Mouse (Mus musculus) adrenal gland, postnatal 4 days (tissue): ENCODE data around the gene Cmas. TPM values are rescaled to one million over a fixed set of nuclear protein-coding genes. Genes with fewer than 3 reads are reported as not detected.

ENCODE experiments used
- DNase-seq, 2 experiments: peaks; one replicate each; pipeline ENCODE4 v3.0.0; 2021 to 2022; ENCODE audit warnings: low spot score in 2 of 2, mixed read lengths in 2 of 2
- total RNA-seq, 2 experiments: library from RNA; stranded (reverse); gene quantifications; 2 replicates each; pipeline ENCODE4 v1.2.3; 2021

Cmas gene
- total RNA-seq, 2 experiments from 2014 or later: 46.3 to 51.1 TPM

GRCm38 (mm10) chr6:142751365-142751764, 5.1 kb upstream of the Cmas start:
- no peak for DNase-seq

GRCm38 (mm10) chr6:142752331-142753246, 3.9 kb upstream of the Cmas start:
- DNase-seq: no peak

GRCm38 (mm10) chr6:142757334-142757965, 964 bp downstream of the Cmas start:
- no peak for DNase-seq

GRCm38 (mm10) chr6:142757976-142758375, 1.5 kb downstream of the Cmas start:
- DNase-seq: no peak

GRCm38 (mm10) chr6:142758562-142758961, 2.1 kb downstream of the Cmas start:
- no peak for DNase-seq

- DNase-seq: no peak
Observed at GRCm38 (mm10) chr6:142759633-142760032, 3.1 kb downstream of the Cmas start.

- no peak for DNase-seq
Observed at GRCm38 (mm10) chr6:142764933-142765332, 8.4 kb downstream of the Cmas start.

GRCm38 (mm10) chr6:142767305-142767704, 10.8 kb downstream of the Cmas start:
- DNase-seq: no peak

- DNase-seq: no peak
Observed at GRCm38 (mm10) chr6:142769896-142770295, 13.4 kb downstream of the Cmas start.

GRCm38 (mm10) chr6:142771643-142772042, 15.2 kb downstream of the Cmas start:
- no peak for DNase-seq

GRCm38 (mm10) chr6:142773566-142773965, 17.1 kb downstream of the Cmas start:
- no peak for DNase-seq

- DNase-seq: no peak
Observed at GRCm38 (mm10) chr6:142776935-142777334, 20.4 kb downstream of the Cmas start.

- no peak for DNase-seq
Observed at GRCm38 (mm10) chr6:142779045-142779811, 22.7 kb downstream of the Cmas start.

- DNase-seq: no peak
Observed at GRCm38 (mm10) chr6:142779812-142780573, 23.5 kb downstream of the Cmas start.

- DNase-seq: no peak
Observed at GRCm38 (mm10) chr6:142780574-142781033, 24.1 kb downstream of the Cmas start.

GRCm38 (mm10) chr6:142781286-142781685, 24.8 kb downstream of the Cmas start:
- DNase-seq: no peak

GRCm38 (mm10) chr6:142785343-142785742, 28.9 kb downstream of the Cmas start:
- DNase-seq: no peak

GRCm38 (mm10) chr6:142786106-142786505, 29.6 kb downstream of the Cmas start:
- no peak for DNase-seq

- no peak for DNase-seq
Observed at GRCm38 (mm10) chr6:142788042-142788987, 31.8 kb downstream of the Cmas start.

- no peak for DNase-seq
Observed at GRCm38 (mm10) chr6:142789736-142790135, 33.2 kb downstream of the Cmas start.
